Mouse (Mus musculus): ENCODE measurements at regions not wholly inside any gene's neighbourhood (a gene's known extent, or its start where the extent isn't known, plus 50 kb on each side); places are given as distances from the start of the nearest gene placed in this dataset.

- Histone ChIP-seq H3K4me3 (ENCODE audit: low read length) (no peak overlapping the region), H3K4me1 (ENCODE audit: control insufficient read depth, insufficient read depth, low read depth, low read length) (no peaks in the 10 kb centered on the region; the same call in 1 of the 2 replicates), H3K27me3 (replicated peaks; ENCODE audit: control insufficient read depth, insufficient read depth, low read length) (no peaks in the 10 kb centered on the region), H3K9me3 (ENCODE audit: control insufficient read depth, low read length) (no peaks in the 10 kb centered on the region), H3K27ac (ENCODE audit: low read depth, low read length) (no peak overlapping the region), H3K4me2 (ENCODE audit: low read length) (peak overlapping the region; percentile 26), H3K9ac (ENCODE audit: low read depth, low read length) (no peak overlapping the region), H3K36me3 (ENCODE audit: control insufficient read depth, insufficient read depth, low read length) (no peaks in the 10 kb centered on the region)
- ATAC-seq: peak; percentile 90
- WGBS: 45% methylated on average over 11 of the region's 11 CpGs
These were observed 214.6 kb upstream of the Tbc1d5 start for GRCm38 (mm10) chr17:51393771-51394221.

- Histone ChIP-seq H3K9me3 (ENCODE audit: control insufficient read depth, low read length) (no peaks in the 10 kb centered on the region), H3K27me3 (replicated peaks; ENCODE audit: control insufficient read depth, insufficient read depth, low read length) (no peaks in the 10 kb centered on the region), H3K36me3 (ENCODE audit: control insufficient read depth, insufficient read depth, low read length) (no peaks in the 10 kb centered on the region), H3K4me2 (ENCODE audit: low read length) (no peak overlapping the region), H3K27ac (ENCODE audit: low read depth, low read length) (no peak overlapping the region), H3K9ac (ENCODE audit: low read depth, low read length) (no peak overlapping the region), H3K4me1 (ENCODE audit: control insufficient read depth, insufficient read depth, low read depth, low read length) (no peaks in the 10 kb centered on the region), H3K4me3 (ENCODE audit: low read length) (no peak overlapping the region)
- ATAC-seq: no peak
- WGBS: 86% methylated on average over 10 of the region's 10 CpGs
These were observed 212.7 kb upstream of the Tbc1d5 start for GRCm38 (mm10) chr17:51391871-51392270.

GRCm38 (mm10) chr17:51382552-51382951 is 203.4 kb upstream of the Tbc1d5 start:
- H3K9me3 ChIP-seq (ENCODE audit: control insufficient read depth, low read length): peaks cover 3% of the 10 kb centered on the region; the same call in 1 of the 2 replicates
- H3K27ac ChIP-seq (ENCODE audit: low read depth, low read length): no peak overlapping the region
- no peaks in the 10 kb centered on the region for H3K36me3 ChIP-seq (ENCODE audit: control insufficient read depth, insufficient read depth, low read length)
- no peaks in the 10 kb centered on the region for H3K27me3 ChIP-seq (replicated peaks; ENCODE audit: control insufficient read depth, insufficient read depth, low read length)
- no peak overlapping the region for H3K9ac ChIP-seq (ENCODE audit: low read depth, low read length)
- no peak overlapping the region for H3K4me2 ChIP-seq (ENCODE audit: low read length)
- no peak overlapping the region for H3K4me3 ChIP-seq (ENCODE audit: low read length)
- 80% methylated on average over 6 of the region's 6 CpGs for WGBS
- no peak for ATAC-seq
- H3K4me1 ChIP-seq (ENCODE audit: control insufficient read depth, insufficient read depth, low read depth, low read length): no peaks in the 10 kb centered on the region

GRCm38 (mm10) chr17:51371937-51372479 is 192.9 kb upstream of the Tbc1d5 start:
- Histone ChIP-seq H3K36me3 (ENCODE audit: control insufficient read depth, insufficient read depth, low read length) (no peaks in the 10 kb centered on the region), H3K9ac (ENCODE audit: low read depth, low read length) (no peak overlapping the region), H3K27ac (ENCODE audit: low read depth, low read length) (no peak overlapping the region), H3K9me3 (ENCODE audit: control insufficient read depth, low read length) (no peaks in the 10 kb centered on the region), H3K27me3 (replicated peaks; ENCODE audit: control insufficient read depth, insufficient read depth, low read length) (no peaks in the 10 kb centered on the region), H3K4me1 (ENCODE audit: control insufficient read depth, insufficient read depth, low read depth, low read length) (no peaks in the 10 kb centered on the region), H3K4me3 (ENCODE audit: low read length) (no peak overlapping the region), H3K4me2 (ENCODE audit: low read length) (no peak overlapping the region)
- no peak for ATAC-seq
- WGBS: 50% methylated on average over 7 of the region's 7 CpGs

GRCm38 (mm10) chr17:51370990-51371389 is 191.8 kb upstream of the Tbc1d5 start:
- Histone ChIP-seq H3K36me3 (ENCODE audit: control insufficient read depth, insufficient read depth, low read length) (no peaks in the 10 kb centered on the region), H3K4me1 (ENCODE audit: control insufficient read depth, insufficient read depth, low read depth, low read length) (no peaks in the 10 kb centered on the region), H3K27ac (ENCODE audit: low read depth, low read length) (no peak overlapping the region), H3K27me3 (replicated peaks; ENCODE audit: control insufficient read depth, insufficient read depth, low read length) (no peaks in the 10 kb centered on the region), H3K4me2 (ENCODE audit: low read length) (no peak overlapping the region), H3K9me3 (ENCODE audit: control insufficient read depth, low read length) (no peaks in the 10 kb centered on the region), H3K4me3 (ENCODE audit: low read length) (no peak overlapping the region), H3K9ac (ENCODE audit: low read depth, low read length) (no peak overlapping the region)
- WGBS: 62% methylated on average over 7 of the region's 7 CpGs
- peak; percentile 61 for ATAC-seq

- Histone ChIP-seq H3K4me1 (ENCODE audit: control insufficient read depth, insufficient read depth, low read depth, low read length) (no peaks in the 10 kb centered on the region), H3K36me3 (ENCODE audit: control insufficient read depth, insufficient read depth, low read length) (no peaks in the 10 kb centered on the region), H3K27me3 (replicated peaks; ENCODE audit: control insufficient read depth, insufficient read depth, low read length) (no peaks in the 10 kb centered on the region), H3K9me3 (ENCODE audit: control insufficient read depth, low read length) (no peaks in the 10 kb centered on the region), H3K4me3 (ENCODE audit: low read length) (no peak overlapping the region), H3K4me2 (ENCODE audit: low read length) (no peak overlapping the region), H3K27ac (ENCODE audit: low read depth, low read length) (no peak overlapping the region), H3K9ac (ENCODE audit: low read depth, low read length) (no peak overlapping the region)
- WGBS: 72% methylated on average over 9 of the region's 9 CpGs
- no peak for ATAC-seq
These were observed 190.9 kb upstream of the Tbc1d5 start for GRCm38 (mm10) chr17:51370085-51370484.

- no peak; the same call in 1 of the 2 replicates for ATAC-seq
- Histone ChIP-seq H3K4me3 (ENCODE audit: low read length) (no peak overlapping the region), H3K36me3 (ENCODE audit: control insufficient read depth, insufficient read depth, low read length) (no peaks in the 10 kb centered on the region), H3K27me3 (replicated peaks; ENCODE audit: control insufficient read depth, insufficient read depth, low read length) (no peaks in the 10 kb centered on the region), H3K9ac (ENCODE audit: low read depth, low read length) (no peak overlapping the region), H3K4me2 (ENCODE audit: low read length) (no peak overlapping the region), H3K4me1 (ENCODE audit: control insufficient read depth, insufficient read depth, low read depth, low read length) (no peaks in the 10 kb centered on the region), H3K27ac (ENCODE audit: low read depth, low read length) (no peak overlapping the region), H3K9me3 (ENCODE audit: control insufficient read depth, low read length) (no peaks in the 10 kb centered on the region)
- WGBS: 94% methylated on average over 7 of the region's 7 CpGs
These were observed 183.6 kb upstream of the Tbc1d5 start for GRCm38 (mm10) chr17:51362801-51363200.

GRCm38 (mm10) chr17:51362271-51362670 is 183.1 kb upstream of the Tbc1d5 start:
- no peak overlapping the region for H3K27ac ChIP-seq (ENCODE audit: low read depth, low read length)
- H3K4me2 ChIP-seq (ENCODE audit: low read length): no peak overlapping the region
- H3K9me3 ChIP-seq (ENCODE audit: control insufficient read depth, low read length): no peaks in the 10 kb centered on the region
- H3K4me1 ChIP-seq (ENCODE audit: control insufficient read depth, insufficient read depth, low read depth, low read length): no peaks in the 10 kb centered on the region
- H3K27me3 ChIP-seq (replicated peaks; ENCODE audit: control insufficient read depth, insufficient read depth, low read length): no peaks in the 10 kb centered on the region
- H3K4me3 ChIP-seq (ENCODE audit: low read length): no peak overlapping the region
- H3K9ac ChIP-seq (ENCODE audit: low read depth, low read length): no peak overlapping the region
- no peaks in the 10 kb centered on the region for H3K36me3 ChIP-seq (ENCODE audit: control insufficient read depth, insufficient read depth, low read length)
- ATAC-seq: no peak
- 92% methylated on average over 12 of the region's 12 CpGs for WGBS

- no peaks in the 10 kb centered on the region for H3K4me1 ChIP-seq (ENCODE audit: control insufficient read depth, insufficient read depth, low read depth, low read length)
- no peak overlapping the region for H3K27ac ChIP-seq (ENCODE audit: low read depth, low read length)
- no peaks in the 10 kb centered on the region for H3K9me3 ChIP-seq (ENCODE audit: control insufficient read depth, low read length)
- 13% methylated on average over 4 of the region's 4 CpGs for WGBS
- no peaks in the 10 kb centered on the region for H3K36me3 ChIP-seq (ENCODE audit: control insufficient read depth, insufficient read depth, low read length)
- no peak overlapping the region for H3K4me3 ChIP-seq (ENCODE audit: low read length)
- H3K27me3 ChIP-seq (replicated peaks; ENCODE audit: control insufficient read depth, insufficient read depth, low read length): no peaks in the 10 kb centered on the region
- ATAC-seq: peak; percentile 69
- H3K9ac ChIP-seq (ENCODE audit: low read depth, low read length): no peak overlapping the region; the same call in 1 of the 2 replicates
- H3K4me2 ChIP-seq (ENCODE audit: low read length): no peak overlapping the region
These were observed 179.2 kb upstream of the Tbc1d5 start for GRCm38 (mm10) chr17:51358362-51358739.

All from hindbrain, embryonic 16.5 days (tissue).